Mouse (Mus musculus): ENCODE measurements at regions not wholly inside any gene's neighbourhood (a gene's known extent, or its start where the extent isn't known, plus 50 kb on each side); places are given as distances from the start of the nearest gene placed in this dataset.

DNA sequence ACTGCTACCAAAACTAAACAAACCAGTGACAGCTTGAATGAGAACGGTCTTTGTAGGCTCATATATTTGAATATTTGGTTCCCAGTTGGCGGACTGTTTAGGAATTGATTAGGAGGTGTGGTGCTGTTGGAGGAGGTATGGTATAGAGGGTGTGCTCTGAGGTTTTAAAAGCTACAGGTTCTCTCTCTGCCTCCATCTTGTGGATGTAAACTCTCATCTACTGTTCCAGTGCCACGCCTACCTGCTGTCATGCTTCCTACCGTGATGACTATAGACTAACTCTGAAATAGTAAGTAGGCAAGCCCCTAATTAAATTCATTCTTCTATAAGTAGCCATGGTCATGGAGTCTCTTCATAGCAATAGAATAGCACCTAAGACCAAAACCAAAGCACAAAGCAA lies 181.2 kb upstream of the Nrip1 start:
- Histone ChIP-seq H3K36me3 (ENCODE audit: control insufficient read depth, insufficient read depth) (no peaks in the 10 kb centered on the region), H3K27me3 (ENCODE audit: control insufficient read depth, insufficient read depth, insufficient read length) (no peaks in the 10 kb centered on the region), H3K4me2 (ENCODE audit: low read depth) (no peak overlapping the region), H3ac (ENCODE audit: control insufficient read depth, insufficient read length) (no peak overlapping the region), H3K4me3 (no peak overlapping the region), H3K79me2 (ENCODE audit: control insufficient read depth, insufficient read depth) (no peaks in the 10 kb centered on the region)
- TF ChIP-seq POLR2A (IDR thresholded peaks at IDR 0.05; ENCODE audit: insufficient read length, low read depth) (no peak), CEBPB (IDR thresholded peaks at IDR 0.05; ENCODE audit: insufficient read depth, poor library complexity, severe bottlenecking) (no peak)

DNA sequence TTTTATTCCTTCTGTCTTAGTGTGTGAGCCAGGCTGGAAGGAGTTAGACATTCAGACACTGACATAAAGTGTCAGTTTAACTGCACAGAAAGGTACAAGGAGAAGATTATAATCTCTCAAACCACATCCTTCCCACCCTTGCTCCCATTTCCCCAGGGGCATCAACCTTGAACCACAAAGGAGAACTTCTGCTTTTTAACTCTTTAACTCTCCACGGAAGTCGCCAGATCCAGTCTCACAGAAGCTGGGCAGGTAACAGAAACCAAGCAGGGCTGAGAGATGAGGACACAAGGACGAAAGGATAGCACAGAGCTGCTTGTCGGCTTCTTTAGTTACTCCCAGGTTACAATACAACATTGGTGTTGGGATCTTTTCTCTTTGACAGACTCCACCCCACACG lies 176.0 kb upstream of the Nrip1 start:
- no peak overlapping the region for H3ac ChIP-seq (ENCODE audit: control insufficient read depth, insufficient read length)
- H3K27me3 ChIP-seq (ENCODE audit: control insufficient read depth, insufficient read depth, insufficient read length), result no peaks in the 10 kb centered on the region
- H3K79me2 ChIP-seq (ENCODE audit: control insufficient read depth, insufficient read depth), result no peaks in the 10 kb centered on the region
- no peak overlapping the region for H3K4me3 ChIP-seq
- no peaks in the 10 kb centered on the region for H3K36me3 ChIP-seq (ENCODE audit: control insufficient read depth, insufficient read depth)
- TF ChIP-seq MAX (IDR thresholded peaks at IDR 0.05; ENCODE audit: low read depth) (no peak), CEBPB (IDR thresholded peaks at IDR 0.05; ENCODE audit: insufficient read depth, poor library complexity, severe bottlenecking) (no peak), MYOG (IDR thresholded peaks at IDR 0.05; ENCODE audit: control insufficient read depth in 1 of 3, insufficient read depth in 1 of 3, insufficient read length in 2 of 3, low read depth in 2 of 3) (no peak)
- H3K4me2 ChIP-seq (ENCODE audit: low read depth), result no peak overlapping the region

DNA sequence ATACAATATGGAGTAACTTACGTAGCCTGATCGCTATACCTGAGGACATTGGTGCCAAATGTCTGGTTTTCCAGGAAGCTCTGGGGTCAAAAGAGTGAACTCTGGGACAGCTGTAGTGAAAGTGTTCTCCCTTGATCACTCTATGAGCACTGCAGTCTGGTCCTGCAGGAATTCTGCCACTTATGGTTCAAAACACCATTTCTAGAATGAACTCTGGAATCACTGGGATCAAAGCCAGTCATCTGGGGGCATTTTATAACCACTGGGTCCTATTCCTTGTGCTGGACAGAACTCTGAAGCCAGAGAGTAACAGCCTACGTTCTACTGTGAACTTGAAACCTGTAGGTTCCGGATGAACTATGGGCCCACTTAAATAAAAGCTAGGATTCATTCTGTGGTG lies 173.5 kb upstream of the Nrip1 start:
- TF ChIP-seq POLR2AphosphoS2 (IDR thresholded peaks at IDR 0.05; ENCODE audit: insufficient read length, low read depth) (no peak), TCF3 (IDR thresholded peaks at IDR 0.05; ENCODE audit: insufficient read length, low read depth) (no peak), SRF (IDR thresholded peaks at IDR 0.05; ENCODE audit: control insufficient read depth, insufficient read length, low read depth) (no peak), USF1 (IDR thresholded peaks at IDR 0.05; ENCODE audit: low read depth) (no peak), REST (IDR thresholded peaks at IDR 0.05; ENCODE audit: insufficient read depth, insufficient read length) (no peak), POLR2A (IDR thresholded peaks at IDR 0.05; ENCODE audit: insufficient read length, low read depth) (no peak), CEBPB (IDR thresholded peaks at IDR 0.05; ENCODE audit: insufficient read depth, poor library complexity, severe bottlenecking) (no peak), E2F4 (IDR thresholded peaks at IDR 0.05; ENCODE audit: insufficient read depth) (no peak), MYOG (IDR thresholded peaks at IDR 0.05; ENCODE audit: control insufficient read depth in 1 of 3, insufficient read depth in 1 of 3, insufficient read length in 2 of 3, low read depth in 2 of 3) (no peak), TCF12 (IDR thresholded peaks at IDR 0.05; ENCODE audit: insufficient read depth, poor library complexity, severe bottlenecking) (no peak), MAX (IDR thresholded peaks at IDR 0.05; ENCODE audit: low read depth) (no peak), MYOD1 (IDR thresholded peaks at IDR 0.05; ENCODE audit: control insufficient read depth in 1 of 3, insufficient read length in 2 of 3, low read depth in 2 of 3) (no peak)
- H3K36me3 ChIP-seq (ENCODE audit: control insufficient read depth, insufficient read depth), result no peaks in the 10 kb centered on the region
- no peak overlapping the region for H3ac ChIP-seq (ENCODE audit: control insufficient read depth, insufficient read length)
- H3K27me3 ChIP-seq (ENCODE audit: control insufficient read depth, insufficient read depth, insufficient read length), result no peaks in the 10 kb centered on the region
- H3K4me2 ChIP-seq (ENCODE audit: low read depth), result no peak overlapping the region
- no peak overlapping the region for H3K4me3 ChIP-seq
- H3K79me2 ChIP-seq (ENCODE audit: control insufficient read depth, insufficient read depth), result no peaks in the 10 kb centered on the region

- TF ChIP-seq REST (IDR thresholded peaks at IDR 0.05; ENCODE audit: insufficient read depth, insufficient read length), result no peak
- H3K4me3 ChIP-seq, result no peak overlapping the region
Measured at GRCm38 (mm10) chr16:76546632-76547031, 173.0 kb upstream of the Nrip1 start.

DNA sequence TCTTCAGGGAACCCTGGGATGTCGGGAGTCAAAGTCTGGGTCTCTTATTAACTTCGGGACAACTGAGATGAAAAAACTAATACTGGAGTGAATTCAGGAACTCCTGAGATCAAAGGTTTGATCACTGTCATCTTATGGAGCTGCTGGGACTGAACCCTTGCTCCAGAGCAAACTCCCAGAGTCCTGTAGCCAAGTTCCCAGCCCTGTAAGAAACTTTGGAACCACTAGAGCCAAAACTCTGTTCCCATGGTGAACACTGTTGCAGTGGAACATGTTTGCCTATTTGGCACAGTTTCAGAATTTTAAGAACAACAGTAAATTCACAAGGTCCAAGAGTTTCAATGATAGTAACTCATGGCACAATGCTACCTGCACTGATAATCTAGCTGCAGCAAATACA lies 172.3 kb upstream of the Nrip1 start:
- no peaks in the 10 kb centered on the region for H3K36me3 ChIP-seq (ENCODE audit: control insufficient read depth, insufficient read depth)
- H3K4me2 ChIP-seq (ENCODE audit: low read depth), result no peak overlapping the region
- no peaks in the 10 kb centered on the region for H3K27me3 ChIP-seq (ENCODE audit: control insufficient read depth, insufficient read depth, insufficient read length)
- TF ChIP-seq TCF3 (IDR thresholded peaks at IDR 0.05; ENCODE audit: insufficient read length, low read depth) (no peak), MYOD1 (IDR thresholded peaks at IDR 0.05; ENCODE audit: control insufficient read depth in 1 of 3, insufficient read length in 2 of 3, low read depth in 2 of 3) (no peak), TCF12 (IDR thresholded peaks at IDR 0.05; ENCODE audit: insufficient read depth, poor library complexity, severe bottlenecking) (no peak), MAX (IDR thresholded peaks at IDR 0.05; ENCODE audit: low read depth) (no peak), POLR2A (IDR thresholded peaks at IDR 0.05; ENCODE audit: insufficient read length, low read depth) (no peak), REST (IDR thresholded peaks at IDR 0.05; ENCODE audit: insufficient read depth, insufficient read length) (no peak), MYOG (IDR thresholded peaks at IDR 0.05; ENCODE audit: control insufficient read depth in 1 of 3, insufficient read depth in 1 of 3, insufficient read length in 2 of 3, low read depth in 2 of 3) (no peak)
- no peaks in the 10 kb centered on the region for H3K79me2 ChIP-seq (ENCODE audit: control insufficient read depth, insufficient read depth)
- H3K4me3 ChIP-seq, result no peak overlapping the region
- H3ac ChIP-seq (ENCODE audit: control insufficient read depth, insufficient read length), result no peak overlapping the region

More at GRCm38 (mm10) chr16:76546632-76547031, 173.0 kb upstream of the Nrip1 start:
- no peaks in the 10 kb centered on the region for H3K36me3 ChIP-seq (ENCODE audit: control insufficient read depth, insufficient read depth)
- no peaks in the 10 kb centered on the region for H3K79me2 ChIP-seq (ENCODE audit: control insufficient read depth, insufficient read depth)
- no peak overlapping the region for H3K4me2 ChIP-seq (ENCODE audit: low read depth)
- no peaks in the 10 kb centered on the region for H3K27me3 ChIP-seq (ENCODE audit: control insufficient read depth, insufficient read depth, insufficient read length)
- no peak overlapping the region for H3ac ChIP-seq (ENCODE audit: control insufficient read depth, insufficient read length)

GRCm38 (mm10) chr16:76544972-76545371 lies 171.3 kb upstream of the Nrip1 start:
- no peak for TF ChIP-seq MYOD1 (IDR thresholded peaks at IDR 0.05; ENCODE audit: control insufficient read depth in 1 of 3, insufficient read length in 2 of 3, low read depth in 2 of 3)
- TF ChIP-seq CEBPB (IDR thresholded peaks at IDR 0.05; ENCODE audit: insufficient read depth, poor library complexity, severe bottlenecking), result no peak
- no peak for TF ChIP-seq E2F4 (IDR thresholded peaks at IDR 0.05; ENCODE audit: insufficient read depth)
- no peak for TF ChIP-seq USF1 (IDR thresholded peaks at IDR 0.05; ENCODE audit: low read depth)
- no peak for TF ChIP-seq TCF3 (IDR thresholded peaks at IDR 0.05; ENCODE audit: insufficient read length, low read depth)
- no peak for TF ChIP-seq MAX (IDR thresholded peaks at IDR 0.05; ENCODE audit: low read depth)
- no peak for TF ChIP-seq MYOG (IDR thresholded peaks at IDR 0.05; ENCODE audit: control insufficient read depth in 1 of 3, insufficient read depth in 1 of 3, insufficient read length in 2 of 3, low read depth in 2 of 3)
- TF ChIP-seq POLR2AphosphoS2 (IDR thresholded peaks at IDR 0.05; ENCODE audit: insufficient read length, low read depth), result no peak
- TF ChIP-seq TCF12 (IDR thresholded peaks at IDR 0.05; ENCODE audit: insufficient read depth, poor library complexity, severe bottlenecking), result no peak
- no peak for TF ChIP-seq POLR2A (IDR thresholded peaks at IDR 0.05; ENCODE audit: insufficient read length, low read depth)
- TF ChIP-seq REST (IDR thresholded peaks at IDR 0.05; ENCODE audit: insufficient read depth, insufficient read length), result no peak
- no peak for TF ChIP-seq SRF (IDR thresholded peaks at IDR 0.05; ENCODE audit: control insufficient read depth, insufficient read length, low read depth)
- Histone ChIP-seq H3K4me3 (no peak overlapping the region), H3ac (ENCODE audit: control insufficient read depth, insufficient read length) (no peak overlapping the region), H3K36me3 (ENCODE audit: control insufficient read depth, insufficient read depth) (no peaks in the 10 kb centered on the region), H3K27me3 (ENCODE audit: control insufficient read depth, insufficient read depth, insufficient read length) (no peaks in the 10 kb centered on the region), H3K4me2 (ENCODE audit: low read depth) (no peak overlapping the region), H3K79me2 (ENCODE audit: control insufficient read depth, insufficient read depth) (no peaks in the 10 kb centered on the region)

Measured in myocyte (in vitro differentiated cells).